Mouse (Mus musculus) stomach, postnatal 0 days (tissue): ENCODE data around the gene Prss8.

ENCODE experiments used
- CTCF ChIP-seq: IDR thresholded peaks from 2 replicates; pipeline ENCODE4 v1.5.1; 2016; ENCODE audit warnings: antibody characterized with exemption, low read depth, mild to moderate bottlenecking, moderate library complexity
- EP300 ChIP-seq: optimal IDR thresholded peaks from 2 replicates; pipeline ENCODE3; 2016; ENCODE audit warnings: antibody characterized with exemption

DNA sequence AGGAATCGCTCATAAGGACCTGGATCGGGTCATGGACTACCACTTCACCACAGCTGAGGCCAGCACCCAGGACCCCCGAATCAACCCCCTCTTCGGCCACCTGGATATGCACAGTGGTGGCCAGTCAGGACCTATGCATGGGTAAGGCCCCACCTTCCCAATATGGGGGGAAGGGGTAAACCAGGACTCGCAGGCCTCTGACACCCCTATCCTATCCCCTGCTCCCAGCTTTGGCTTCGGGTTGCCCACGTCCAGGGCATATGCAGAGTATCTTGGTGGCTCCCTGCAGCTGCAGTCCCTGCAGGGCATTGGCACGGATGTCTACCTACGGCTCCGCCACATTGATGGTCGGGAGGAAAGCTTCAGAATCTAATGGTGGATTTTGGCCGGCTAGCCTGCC is 22.0 kb downstream of the Prss8 start:
- TF ChIP-seq CTCF (no peak), EP300 (no peak)
